Comparison of ENCODE assay signal across 8 mouse cellular contexts in genomic region chr12:113004993-113005392, GRCm38 (mm10). TPM values are rescaled to one million over a fixed set of nuclear protein-coding genes. Genes with fewer than 3 reads are reported as not detected.
A peak's percentile ranks its signal among the peaks of the same experiment; 100 is the strongest.
DNase-seq lines count a peak whose midpoint lies in the region; ATAC-seq and TF ChIP-seq lines count a peak whose summit lies in the region.

No protein-coding gene starts in this region.

- H3K9me3 ChIP-seq in forebrain, postnatal 0 days (ENCODE audit: low read length), result no peaks in the 10 kb centered on the region
- no peaks in the 10 kb centered on the region for H3K9me3 ChIP-seq in forebrain, embryonic 10.5 days
- no peaks in the 10 kb centered on the region for H3K9me3 ChIP-seq in ES-Bruce4 (replicated peaks; ENCODE audit: control insufficient read depth, insufficient read depth, low read length, poor library complexity, severe bottlenecking)
- no peaks in the 10 kb centered on the region for H3K9me3 ChIP-seq in liver, embryonic 13.5 days (replicated peaks)

- no peaks in the 10 kb centered on the region for H3K36me3 ChIP-seq in forebrain, postnatal 0 days (ENCODE audit: insufficient read depth)
- H3K36me3 ChIP-seq in forebrain, embryonic 10.5 days (replicated peaks), result no peaks in the 10 kb centered on the region
- no peaks in the 10 kb centered on the region for H3K36me3 ChIP-seq in ES-Bruce4 (ENCODE audit: control insufficient read depth, insufficient read depth, low read length, poor library complexity, severe bottlenecking)
- H3K36me3 ChIP-seq in liver, embryonic 13.5 days, result no peaks in the 10 kb centered on the region

- H3K27me3 ChIP-seq in forebrain, postnatal 0 days (ENCODE audit: insufficient read depth, low read length), result no peaks in the 10 kb centered on the region
- H3K27me3 ChIP-seq in forebrain, embryonic 10.5 days (ENCODE audit: poor library complexity, severe bottlenecking), result no peaks in the 10 kb centered on the region
- H3K27me3 ChIP-seq in ES-Bruce4 (ENCODE audit: control insufficient read depth, insufficient read depth, low read length, poor library complexity, severe bottlenecking), result no peaks in the 10 kb centered on the region
- no peaks in the 10 kb centered on the region for H3K27me3 ChIP-seq in cerebellum, adult 2 months (ENCODE audit: control insufficient read depth, insufficient read depth, low read length)
- H3K27me3 ChIP-seq in liver, embryonic 13.5 days, result 0 out of 2 replicates have a peak, but pooled peaks cover 10% of the 10 kb centered on the region

- 25% methylated on average over 4 of the region's 4 CpGs for WGBS in forebrain, postnatal 0 days
- 35% methylated on average over 4 of the region's 4 CpGs for WGBS in forebrain, embryonic 10.5 days
- 25% methylated on average over 4 of the region's 4 CpGs for WGBS in cerebellum, adult 2 months
- 30% methylated on average over 4 of the region's 4 CpGs for WGBS in liver, embryonic 13.5 days (ENCODE audit: insufficient replicate concordance)

- no peak overlapping the region for H3K4me2 ChIP-seq in forebrain, postnatal 0 days (ENCODE audit: low read depth)
- no peak overlapping the region for H3K4me2 ChIP-seq in liver, embryonic 13.5 days

- H3K4me3 ChIP-seq in forebrain, postnatal 0 days (ENCODE audit: low read depth, low read length), result no peak overlapping the region
- H3K4me3 ChIP-seq in forebrain, embryonic 10.5 days, result no peak overlapping the region
- H3K4me3 ChIP-seq in ES-Bruce4 (ENCODE audit: low read depth, low read length), result no peak overlapping the region
- no peak overlapping the region for H3K4me3 ChIP-seq in cerebellum, adult 2 months (replicated peaks; ENCODE audit: insufficient read depth, low read depth, low read length)
- no peak overlapping the region for H3K4me3 ChIP-seq in liver, embryonic 13.5 days (replicated peaks)

- 0 out of 2 replicates have a peak, but pooled peaks cover 3% of the 10 kb centered on the region for H3K4me1 ChIP-seq in forebrain, postnatal 0 days (ENCODE audit: insufficient read depth)
- peaks cover 13% of the 10 kb centered on the region for H3K4me1 ChIP-seq in forebrain, embryonic 10.5 days
- H3K4me1 ChIP-seq in ES-Bruce4 (ENCODE audit: control insufficient read depth, insufficient read depth, low read length), result no peaks in the 10 kb centered on the region
- no peaks in the 10 kb centered on the region for H3K4me1 ChIP-seq in cerebellum, adult 2 months (ENCODE audit: control insufficient read depth, insufficient read depth, low read length)
- peaks cover 15% of the 10 kb centered on the region for H3K4me1 ChIP-seq in liver, embryonic 13.5 days (replicated peaks)

- TF ChIP-seq EP300 in ES-Bruce4 (IDR thresholded peaks at IDR 0.05; ENCODE audit: insufficient read depth, low read depth, low read length), result no peak

- TF ChIP-seq POLR2A in ES-Bruce4 (IDR thresholded peaks at IDR 0.05; ENCODE audit: insufficient read depth, low read length), result no peak
- no peak for TF ChIP-seq POLR2A in cerebellum, adult 2 months (IDR thresholded peaks at IDR 0.05; ENCODE audit: borderline replicate concordance, insufficient read depth, low read length)

- no peak for ATAC-seq in forebrain, postnatal 0 days
- no peak for ATAC-seq in liver, embryonic 13.5 days (ENCODE audit: low read depth)

- peak; percentile 61 for TF ChIP-seq CTCF in forebrain, postnatal 0 days (IDR thresholded peaks at IDR 0.05; ENCODE audit: low read depth)
- peak; percentile 60 for TF ChIP-seq CTCF in ES-Bruce4 (IDR thresholded peaks at IDR 0.05; ENCODE audit: low read depth, low read length)
- TF ChIP-seq CTCF in cerebellum, adult 2 months (IDR thresholded peaks at IDR 0.05; ENCODE audit: borderline replicate concordance, insufficient read depth, low read depth, low read length), result peak; percentile 72

- DNase-seq in forebrain, postnatal 0 days, result no peak
- no peak for DNase-seq in forebrain, embryonic 10.5 days (ENCODE audit: extremely low spot score, low spot score)
- peak; percentile 69 for DNase-seq in cerebellum, adult 2 months
- peak; percentile 80 for DNase-seq in heart, postnatal 4 days
- DNase-seq in liver, embryonic 13.5 days, result peak; percentile 33
- DNase-seq in right cerebral cortex, postnatal 14 days, result peak; percentile 62
- DNase-seq in urinary bladder, postnatal 36 days (ENCODE audit: low spot score in 2 of 2), result peak; percentile 62 to 69

- no peak overlapping the region for H3K9ac ChIP-seq in forebrain, postnatal 0 days
- no peak overlapping the region for H3K9ac ChIP-seq in ES-Bruce4 (ENCODE audit: low read depth, poor library complexity, severe bottlenecking)
- H3K9ac ChIP-seq in liver, embryonic 13.5 days, result no peak overlapping the region

- H3K27ac ChIP-seq in forebrain, postnatal 0 days (ENCODE audit: low read depth, low read length), result no peak overlapping the region
- no peak overlapping the region for H3K27ac ChIP-seq in forebrain, embryonic 10.5 days
- H3K27ac ChIP-seq in ES-Bruce4 (ENCODE audit: insufficient read depth, low read length), result no peak overlapping the region
- no peak overlapping the region for H3K27ac ChIP-seq in cerebellum, adult 2 months (ENCODE audit: insufficient read depth, low read length)
- H3K27ac ChIP-seq in liver, embryonic 13.5 days, result no peak overlapping the region

RNA-seq across cellular contexts. Expression of gene Brf1, which starts 4.5 kb away (rescaled TPM):
- 47.6 and 54.4 TPM in 2 replicates for total RNA-seq in forebrain, postnatal 0 days (2014; rRNA removed)
- 32.3 and 40.2 TPM in 2 replicates for polyA plus RNA-seq in forebrain, postnatal 0 days (2015; fragmentation: Nextera tagmentation; extraction: Ambion mirVana)
- 50.8 and 58.1 TPM in 2 replicates for polyA plus RNA-seq in forebrain, embryonic 10.5 days (2016; fragmentation: Nextera tagmentation; extraction: Ambion mirVana)
- polyA plus RNA-seq in ES-Bruce4 (2011; ENCODE audit: insufficient read depth, insufficient read length, low read depth, missing spikeins), result 24.5 and 24.7 TPM in 2 replicates
- polyA plus RNA-seq in cerebellum, adult 2 months (2012; rRNA removed), result 52.0 and 52.4 TPM in 2 replicates
- total RNA-seq in heart, postnatal 4 days (2021), result 10 to 100 TPM; 38.3 to 40.8 TPM
- 28.3 and 28.8 TPM in 2 replicates for polyA plus RNA-seq in liver, embryonic 13.5 days (2015; fragmentation: Nextera tagmentation; extraction: Ambion mirVana)

RNA-seq across cellular contexts. Expression of gene Pacs2, which starts 9.3 kb away (rescaled TPM):
- total RNA-seq in forebrain, postnatal 0 days (2014; rRNA removed), result 103 and 116 TPM in 2 replicates
- polyA plus RNA-seq in forebrain, postnatal 0 days (2015; fragmentation: Nextera tagmentation; extraction: Ambion mirVana), result 14.3 and 23.2 TPM in 2 replicates
- polyA plus RNA-seq in forebrain, embryonic 10.5 days (2016; fragmentation: Nextera tagmentation; extraction: Ambion mirVana), result 16.9 and 18.3 TPM in 2 replicates
- 20.7 and 23.8 TPM in 2 replicates for polyA plus RNA-seq in ES-Bruce4 (2011; ENCODE audit: insufficient read depth, insufficient read length, low read depth, missing spikeins)
- polyA plus RNA-seq in cerebellum, adult 2 months (2012; rRNA removed), result 136 and 151 TPM in 2 replicates
- total RNA-seq in heart, postnatal 4 days (2021), result 10 to 100 TPM; 31.8 to 33.4 TPM
- polyA plus RNA-seq in liver, embryonic 13.5 days (2015; fragmentation: Nextera tagmentation; extraction: Ambion mirVana), result 5.2 and 6.2 TPM in 2 replicates

RNA-seq across cellular contexts. Expression of gene Btbd6, which starts 28.7 kb away (rescaled TPM):
- 60.4 and 60.5 TPM in 2 replicates for total RNA-seq in forebrain, postnatal 0 days (2014; rRNA removed)
- 46.7 and 54.3 TPM in 2 replicates for polyA plus RNA-seq in forebrain, postnatal 0 days (2015; fragmentation: Nextera tagmentation; extraction: Ambion mirVana)
- polyA plus RNA-seq in forebrain, embryonic 10.5 days (2016; fragmentation: Nextera tagmentation; extraction: Ambion mirVana), result 22.4 and 24.2 TPM in 2 replicates
- polyA plus RNA-seq in ES-Bruce4 (2011; ENCODE audit: insufficient read depth, insufficient read length, low read depth, missing spikeins), result 10.4 and 11.0 TPM in 2 replicates
- polyA plus RNA-seq in cerebellum, adult 2 months (2012; rRNA removed), result 61.6 and 68.6 TPM in 2 replicates
- 10 to 100 TPM; 26.0 to 28.1 TPM for total RNA-seq in heart, postnatal 4 days (2021)
- 6.3 and 6.6 TPM in 2 replicates for polyA plus RNA-seq in liver, embryonic 13.5 days (2015; fragmentation: Nextera tagmentation; extraction: Ambion mirVana)

Comparison
In these comparisons a context has a peak if more than half of its experiments do, and no peak if none do; other contexts are left out.
1. DNase-seq: peak in cerebellum, adult 2 months (2 of 2), heart, postnatal 4 days (single experiment), liver, embryonic 13.5 days (single experiment), right cerebral cortex, postnatal 14 days (single experiment) and urinary bladder, postnatal 36 days (2 of 2); none in forebrain, postnatal 0 days (single experiment) and forebrain, embryonic 10.5 days (single experiment).
2. Peak in every context shown above with its lines, with median percentiles within 50 percentile points of each other: CTCF ChIP-seq.